Mouse (Mus musculus): ENCODE measurements around the gene Cntnap5c. TPM values are rescaled to one million over a fixed set of nuclear protein-coding genes. Genes with fewer than 3 reads are reported as not detected.

Gene Cntnap5c
- polyA plus RNA-seq (2012), result not detected in 2 replicates

GRCm38 (mm10) chr17:57768622-57769610, at the start of gene Cntnap5c:
Cntnap5c (plus strand) TSS chr17:57769570.
- Histone ChIP-seq H3K36me3 (ENCODE audit: control insufficient read depth) (no peaks in the 10 kb centered on the region), H3K4me3 (replicated peaks) (no peak within 1 kb of the TSS), H3K4me1 (ENCODE audit: control insufficient read depth) (no peaks in the 10 kb centered on the region), H3K27me3 (ENCODE audit: control insufficient read depth) (no peaks in the 10 kb centered on the region), H3K9me3 (ENCODE audit: control insufficient read depth, low read length) (no peaks in the 10 kb centered on the region)
- TF ChIP-seq TAL1 (IDR thresholded peaks at IDR 0.05; ENCODE audit: low read length) (no peak), GATA1 (IDR thresholded peaks at IDR 0.05; ENCODE audit: low read length) (no peak)

- peaks cover 8% of the 10 kb centered on the region for H3K9me3 ChIP-seq (ENCODE audit: control insufficient read depth, low read length)
- H3K4me1 ChIP-seq (ENCODE audit: control insufficient read depth), result no peaks in the 10 kb centered on the region
- H3K27me3 ChIP-seq (ENCODE audit: control insufficient read depth), result no peaks in the 10 kb centered on the region
- H3K36me3 ChIP-seq (ENCODE audit: control insufficient read depth), result no peaks in the 10 kb centered on the region
- no peak within 1 kb of the TSS for H3K4me3 ChIP-seq (replicated peaks)
- TF ChIP-seq TAL1 (IDR thresholded peaks at IDR 0.05; ENCODE audit: low read length) (no peak), GATA1 (IDR thresholded peaks at IDR 0.05; ENCODE audit: low read length) (no peak)
Observed at GRCm38 (mm10) chr17:57742119-57742518, 27.3 kb upstream of the Cntnap5c start, which contains the start of gene Gm21834. Gm21834 (minus strand) TSS chr17:57742219.

DNA sequence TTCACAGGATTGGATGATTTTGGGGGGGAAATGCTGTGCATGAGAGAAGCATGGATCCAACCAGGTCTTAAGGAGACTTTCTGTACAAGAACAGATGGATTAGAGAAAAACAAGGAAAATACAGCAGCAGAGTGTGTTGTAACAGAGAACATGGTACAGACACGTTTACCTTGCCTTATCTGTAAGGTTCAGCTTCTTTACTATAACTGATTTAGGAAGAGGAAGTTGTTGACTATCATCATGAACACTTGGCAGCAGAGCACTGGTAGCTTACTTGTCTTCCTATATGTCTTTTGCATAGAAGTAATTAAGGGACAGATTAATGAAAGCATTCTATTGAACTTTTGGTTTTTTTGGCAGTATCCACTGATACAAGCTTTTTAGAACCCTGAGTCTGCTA, 11.3 kb upstream of the Cntnap5c start:
- Histone ChIP-seq H3K4me1 (ENCODE audit: control insufficient read depth) (no peaks in the 10 kb centered on the region), H3K4me3 (replicated peaks) (no peak overlapping the region), H3K27me3 (ENCODE audit: control insufficient read depth) (no peaks in the 10 kb centered on the region), H3K36me3 (ENCODE audit: control insufficient read depth) (no peaks in the 10 kb centered on the region), H3K9me3 (ENCODE audit: control insufficient read depth, low read length) (no peaks in the 10 kb centered on the region; the same call in 1 of the 2 replicates)
- TF ChIP-seq TAL1 (IDR thresholded peaks at IDR 0.05; ENCODE audit: low read length) (no peak), GATA1 (IDR thresholded peaks at IDR 0.05; ENCODE audit: low read length) (no peak)

GRCm38 (mm10) chr17:57767306-57767705, 2.1 kb upstream of the Cntnap5c start:
- no peaks in the 10 kb centered on the region for H3K27me3 ChIP-seq (ENCODE audit: control insufficient read depth)

GRCm38 (mm10) chr17:57770904-57771303, 1.5 kb downstream of the Cntnap5c start:
- TF ChIP-seq TAL1 (IDR thresholded peaks at IDR 0.05; ENCODE audit: low read length) (no peak), GATA1 (IDR thresholded peaks at IDR 0.05; ENCODE audit: low read length) (no peak)
- H3K9me3 ChIP-seq (ENCODE audit: control insufficient read depth, low read length), result no peaks in the 10 kb centered on the region
- H3K27me3 ChIP-seq (ENCODE audit: control insufficient read depth), result no peaks in the 10 kb centered on the region
- H3K4me3 ChIP-seq (replicated peaks), result no peak overlapping the region
- no peaks in the 10 kb centered on the region for H3K4me1 ChIP-seq (ENCODE audit: control insufficient read depth)
- H3K36me3 ChIP-seq (ENCODE audit: control insufficient read depth), result no peaks in the 10 kb centered on the region

More at GRCm38 (mm10) chr17:57767306-57767705, 2.1 kb upstream of the Cntnap5c start:
- Histone ChIP-seq H3K4me3 (replicated peaks) (no peak overlapping the region), H3K9me3 (ENCODE audit: control insufficient read depth, low read length) (no peaks in the 10 kb centered on the region), H3K4me1 (ENCODE audit: control insufficient read depth) (no peaks in the 10 kb centered on the region), H3K36me3 (ENCODE audit: control insufficient read depth) (no peaks in the 10 kb centered on the region)
- TF ChIP-seq GATA1 (IDR thresholded peaks at IDR 0.05; ENCODE audit: low read length), result no peak
- TF ChIP-seq TAL1 (IDR thresholded peaks at IDR 0.05; ENCODE audit: low read length), result no peak

DNA sequence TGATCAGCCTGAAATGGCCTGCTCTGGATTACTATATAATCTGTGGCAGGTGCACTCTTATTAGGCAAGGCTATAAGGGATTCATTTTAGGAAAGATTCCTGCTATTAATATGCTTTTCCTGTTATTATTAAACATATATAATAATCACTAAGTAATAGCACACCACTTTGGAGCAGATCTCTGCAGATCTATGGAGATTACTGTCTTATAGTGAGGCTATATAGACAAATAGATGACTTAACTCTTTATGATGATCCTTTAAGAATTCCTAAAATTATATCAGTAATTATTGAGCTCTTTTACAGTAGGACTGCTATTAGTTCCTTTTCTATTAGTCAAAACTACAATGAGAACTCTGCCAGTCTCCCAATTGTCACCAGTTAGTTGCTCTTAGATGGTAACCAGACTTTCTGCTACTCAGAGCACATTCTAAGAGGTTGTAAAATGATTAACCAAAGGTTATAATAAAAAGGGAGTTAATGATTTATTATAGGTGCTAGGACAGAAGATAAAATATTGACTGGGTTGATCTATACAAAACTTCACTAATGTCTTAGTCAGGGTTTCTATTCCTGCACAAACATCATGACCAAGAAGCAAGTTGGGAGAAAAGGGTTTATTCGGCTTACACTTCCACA, 18.9 kb downstream of the Cntnap5c start:
- H3K27me3 ChIP-seq (ENCODE audit: control insufficient read depth), result no peaks in the 10 kb centered on the region
- H3K4me3 ChIP-seq (replicated peaks), result no peak overlapping the region
- TF ChIP-seq TAL1 (IDR thresholded peaks at IDR 0.05; ENCODE audit: low read length) (no peak), GATA1 (IDR thresholded peaks at IDR 0.05; ENCODE audit: low read length) (no peak)
- no peaks in the 10 kb centered on the region for H3K4me1 ChIP-seq (ENCODE audit: control insufficient read depth)
- H3K36me3 ChIP-seq (ENCODE audit: control insufficient read depth), result no peaks in the 10 kb centered on the region
- H3K9me3 ChIP-seq (ENCODE audit: control insufficient read depth, low read length), result no peaks in the 10 kb centered on the region

DNA sequence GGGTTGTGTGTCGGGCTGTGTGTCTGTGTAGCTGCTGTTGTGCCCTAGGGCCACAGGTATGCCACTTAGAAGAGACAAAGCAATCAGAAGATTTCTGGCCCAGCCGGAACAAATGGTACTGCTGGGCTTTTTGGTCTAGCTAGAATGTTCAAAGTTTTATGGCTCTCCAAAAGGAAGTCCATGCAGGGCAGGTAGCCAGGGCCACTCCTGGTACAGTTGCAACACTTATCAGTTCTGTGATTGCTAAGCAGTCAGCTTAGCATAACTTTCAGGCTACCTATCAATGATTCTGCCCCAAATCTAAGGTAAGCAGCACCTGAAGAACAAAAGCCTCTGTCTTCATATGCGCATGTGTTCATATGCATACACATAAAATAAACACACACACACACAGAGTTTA, 26.0 kb downstream of the Cntnap5c start:
- Histone ChIP-seq H3K4me1 (ENCODE audit: control insufficient read depth) (no peaks in the 10 kb centered on the region), H3K9me3 (ENCODE audit: control insufficient read depth, low read length) (no peaks in the 10 kb centered on the region), H3K4me3 (replicated peaks) (no peak overlapping the region), H3K36me3 (ENCODE audit: control insufficient read depth) (no peaks in the 10 kb centered on the region), H3K27me3 (ENCODE audit: control insufficient read depth) (no peaks in the 10 kb centered on the region)
- TF ChIP-seq TAL1 (IDR thresholded peaks at IDR 0.05; ENCODE audit: low read length) (no peak), GATA1 (IDR thresholded peaks at IDR 0.05; ENCODE audit: low read length) (no peak)

DNA sequence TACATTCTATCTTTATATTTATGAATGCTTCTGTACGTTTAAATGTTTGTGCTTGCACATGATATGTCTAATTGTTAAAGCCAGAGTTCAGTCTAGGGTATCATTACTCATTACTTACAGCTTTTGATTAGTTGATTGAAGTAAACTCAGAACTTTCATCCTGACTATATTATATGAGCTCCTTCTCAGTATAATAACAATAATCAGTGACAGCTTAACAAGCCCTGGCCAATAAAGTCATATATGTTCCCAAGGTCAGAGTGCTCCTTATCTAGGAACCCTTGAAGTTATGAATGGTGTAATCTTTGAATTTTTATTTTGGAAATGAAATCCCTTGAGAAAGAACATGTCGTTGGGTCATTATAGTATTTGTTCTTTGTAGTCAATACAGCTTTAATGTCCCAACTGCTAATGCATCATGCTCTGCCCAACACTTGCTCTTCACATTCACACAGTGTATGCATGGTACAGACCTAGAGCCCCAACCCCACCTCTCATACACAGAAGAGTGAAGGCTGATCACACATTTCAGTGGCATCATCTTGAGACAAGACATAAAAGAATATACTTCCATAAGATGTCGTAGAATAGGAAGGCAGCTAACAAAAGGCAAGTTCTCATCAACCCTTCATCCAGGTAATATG, 27.4 kb downstream of the Cntnap5c start:
- no peaks in the 10 kb centered on the region for H3K4me1 ChIP-seq (ENCODE audit: control insufficient read depth)
- no peaks in the 10 kb centered on the region for H3K9me3 ChIP-seq (ENCODE audit: control insufficient read depth, low read length)
- TF ChIP-seq TAL1 (IDR thresholded peaks at IDR 0.05; ENCODE audit: low read length), result no peak
- no peak for TF ChIP-seq GATA1 (IDR thresholded peaks at IDR 0.05; ENCODE audit: low read length)

More for the DNA sequence above, 27.4 kb downstream of the Cntnap5c start:
- Histone ChIP-seq H3K27me3 (ENCODE audit: control insufficient read depth) (no peaks in the 10 kb centered on the region), H3K4me3 (replicated peaks) (no peak overlapping the region), H3K36me3 (ENCODE audit: control insufficient read depth) (no peaks in the 10 kb centered on the region)

Data from erythroblast, embryonic 14.5 days (primary cell).